Mouse (Mus musculus) hindbrain, embryonic 10.5 days (tissue): ENCODE data around the gene Tuba1a. TPM values are rescaled to one million over a fixed set of nuclear protein-coding genes. Genes with fewer than 3 reads are reported as not detected.
A peak's percentile ranks its signal among the peaks of the same experiment; 100 is the strongest.

Experiments
- DNase-seq: peaks from one replicate; pipeline ENCODE4 v3.0.0-alpha.2; 2017; ENCODE audit warnings: low spot score
- H3K27ac ChIP-seq: fragments of 300-500 bp; sonication (generic); 2 replicates; pipeline ENCODE4 v1.5.1; 2016; ENCODE audit warnings: mild to moderate bottlenecking, moderate library complexity
- H3K27me3 ChIP-seq: fragments of 300-500 bp; sonication (generic); 2 replicates; pipeline ENCODE4 v1.6.1; 2016; ENCODE audit warnings: mild to moderate bottlenecking; ENCODE audit not compliant: poor library complexity, insufficient read depth, severe bottlenecking
- H3K36me3 ChIP-seq: fragments of 300-500 bp; sonication (generic); 2 replicates; pipeline ENCODE4 v1.6.1; 2016; ENCODE audit warnings: mild to moderate bottlenecking, moderate library complexity
- H3K4me1 ChIP-seq: fragments of 300-500 bp; sonication (generic); replicated peaks from 2 replicates; pipeline ENCODE4 v1.6.1; 2016; ENCODE audit warnings: mild to moderate bottlenecking
- H3K4me3 ChIP-seq: fragments of 300-500 bp; sonication (generic); 2 replicates; pipeline ENCODE4 v1.5.1; 2016; ENCODE audit warnings: mild to moderate bottlenecking, moderate library complexity
- H3K9me3 ChIP-seq: fragments of 300-500 bp; sonication (generic); 2 replicates; pipeline ENCODE4 v1.6.1; 2016; ENCODE audit warnings: mild to moderate bottlenecking, moderate library complexity
- WGBS: fragments of 180-500 bp; shearing (Covaris S2); methylation state at CpG from one replicate; pipeline ENCODE4 v1.1.7; 2016; 5-methylcytosine and 5-hydroxymethylcytosine counted together
- polyA plus RNA-seq: library from polyadenylated mRNA; unstranded; fragments of >200 nt; fragmentation: Nextera tagmentation; extraction: Ambion mirVana; gene quantifications from 2 replicates; pipeline ENCODE4 v1.2.1, GENCODE M21; 2016

The Tuba1a gene
- polyA plus RNA-seq: 4,838 and 8,764 TPM in 2 replicates

GRCm38 (mm10) chr15:98953401-98954356, at the start of gene Tuba1a, which contains the start of gene Gm49450:
Tuba1a (minus strand) TSS chr15:98953703.
Gm49450 (minus strand) TSS chr15:98953551.
- peak; percentile 99 for DNase-seq
- Histone ChIP-seq H3K9me3 (no peaks in the 10 kb centered on the region), H3K4me1 (peaks cover 43% of the 10 kb centered on the region), H3K27me3 (no peaks in the 10 kb centered on the region), H3K4me3 (peak within 1 kb of the TSS; percentile 96), H3K27ac (peak within 1 kb of the TSS; percentile 99), H3K36me3 (peaks cover 26% of the 10 kb centered on the region)
- 3% methylated on average over 28 of the region's 28 CpGs for WGBS

- Histone ChIP-seq H3K9me3 (peaks cover 5% of the 10 kb centered on the region; the same call in 1 of the 2 replicates), H3K36me3 (no peaks in the 10 kb centered on the region), H3K27ac (peak overlapping the region; percentile 66), H3K27me3 (peaks cover 9% of the 10 kb centered on the region; the same call in 1 of the 2 replicates), H3K4me3 (peak overlapping the region; percentile 34), H3K4me1 (peaks cover 47% of the 10 kb centered on the region)
- WGBS: 17% methylated on average over 17 of the region's 17 CpGs
- DNase-seq: peak; percentile 50
Observed at GRCm38 (mm10) chr15:99001451-99001931, 48.0 kb upstream of the Tuba1a start.

GRCm38 (mm10) chr15:99000535-99001283, 47.2 kb upstream of the Tuba1a start:
- peak overlapping the region; percentile 34 for H3K4me3 ChIP-seq
- H3K4me1 ChIP-seq: peaks cover 47% of the 10 kb centered on the region
- WGBS: 45% methylated on average over 14 of the region's 14 CpGs
- H3K27me3 ChIP-seq: peaks cover 9% of the 10 kb centered on the region; the same call in 1 of the 2 replicates
- H3K36me3 ChIP-seq: no peaks in the 10 kb centered on the region
- peak; percentile 52 for DNase-seq
- peak overlapping the region; percentile 66 for H3K27ac ChIP-seq
- peaks cover 5% of the 10 kb centered on the region; the same call in 1 of the 2 replicates for H3K9me3 ChIP-seq

GRCm38 (mm10) chr15:98998775-98999157, 45.3 kb upstream of the Tuba1a start:
- 41% methylated on average over 6 of the region's 6 CpGs for WGBS
- DNase-seq: no peak
- Histone ChIP-seq H3K4me1 (peaks cover 47% of the 10 kb centered on the region), H3K4me3 (no peak overlapping the region), H3K27ac (peak overlapping the region; percentile 24; the same call in 1 of the 2 replicates), H3K36me3 (no peaks in the 10 kb centered on the region), H3K9me3 (peaks cover 2% of the 10 kb centered on the region; the same call in 1 of the 2 replicates), H3K27me3 (peaks cover 9% of the 10 kb centered on the region; the same call in 1 of the 2 replicates)

- DNase-seq: no peak
- H3K36me3 ChIP-seq: no peaks in the 10 kb centered on the region
- WGBS: 51% methylated on average over 13 of the region's 13 CpGs
- H3K27ac ChIP-seq: peak overlapping the region; percentile 24
- H3K4me3 ChIP-seq: 0 out of 2 replicates have a peak overlapping the region, but pooled peaks have one; percentile 1
- no peaks in the 10 kb centered on the region for H3K9me3 ChIP-seq
- peaks cover 9% of the 10 kb centered on the region; the same call in 1 of the 2 replicates for H3K27me3 ChIP-seq
- peaks cover 53% of the 10 kb centered on the region for H3K4me1 ChIP-seq
Observed at GRCm38 (mm10) chr15:98997938-98998774, 44.7 kb upstream of the Tuba1a start.

- Histone ChIP-seq H3K4me3 (no peak overlapping the region), H3K27me3 (no peaks in the 10 kb centered on the region), H3K36me3 (no peaks in the 10 kb centered on the region), H3K4me1 (peaks cover 58% of the 10 kb centered on the region), H3K9me3 (no peaks in the 10 kb centered on the region), H3K27ac (peak overlapping the region; percentile 45; the same call in 1 of the 2 replicates)
- WGBS: 81% methylated on average over 7 of the region's 7 CpGs
- no peak for DNase-seq
Observed at GRCm38 (mm10) chr15:98996840-98997239, 43.3 kb upstream of the Tuba1a start.

- Histone ChIP-seq H3K4me3 (no peak overlapping the region), H3K36me3 (no peaks in the 10 kb centered on the region), H3K9me3 (no peaks in the 10 kb centered on the region), H3K27me3 (no peaks in the 10 kb centered on the region), H3K4me1 (peaks cover 63% of the 10 kb centered on the region), H3K27ac (no peak overlapping the region)
- 88% methylated on average over 9 of the region's 9 CpGs for WGBS
- DNase-seq: no peak
Observed at GRCm38 (mm10) chr15:98994957-98995520, 41.5 kb upstream of the Tuba1a start.

GRCm38 (mm10) chr15:98993865-98994264, 40.4 kb upstream of the Tuba1a start:
- no peaks in the 10 kb centered on the region for H3K9me3 ChIP-seq
- WGBS: 3% methylated on average over 11 of the region's 11 CpGs
- H3K27me3 ChIP-seq: no peaks in the 10 kb centered on the region
- DNase-seq: peak; percentile 90
- peaks cover 8% of the 10 kb centered on the region for H3K36me3 ChIP-seq
- peak overlapping the region; percentile 95 for H3K27ac ChIP-seq
- H3K4me3 ChIP-seq: 0 out of 2 replicates have a peak overlapping the region, but pooled peaks have one; percentile 53
- H3K4me1 ChIP-seq: peaks cover 71% of the 10 kb centered on the region

- peak overlapping the region; percentile 53 for H3K4me3 ChIP-seq
- no peaks in the 10 kb centered on the region for H3K9me3 ChIP-seq
- peaks cover 12% of the 10 kb centered on the region for H3K36me3 ChIP-seq
- peak overlapping the region; percentile 95 for H3K27ac ChIP-seq
- peak; percentile 95 for DNase-seq
- H3K4me1 ChIP-seq: peaks cover 71% of the 10 kb centered on the region
- no peaks in the 10 kb centered on the region for H3K27me3 ChIP-seq
- 6% methylated on average over 35 of the region's 35 CpGs for WGBS
Observed at GRCm38 (mm10) chr15:98993093-98993793, 39.7 kb upstream of the Tuba1a start.

- 30% methylated on average over 17 of the region's 17 CpGs for WGBS
- peak; percentile 52 for DNase-seq
- no peaks in the 10 kb centered on the region for H3K27me3 ChIP-seq
- peak overlapping the region; percentile 53 for H3K4me3 ChIP-seq
- H3K36me3 ChIP-seq: peaks cover 12% of the 10 kb centered on the region
- H3K4me1 ChIP-seq: peaks cover 71% of the 10 kb centered on the region
- H3K27ac ChIP-seq: peak overlapping the region; percentile 95
- no peaks in the 10 kb centered on the region for H3K9me3 ChIP-seq
Observed at GRCm38 (mm10) chr15:98992086-98992912, 38.8 kb upstream of the Tuba1a start.
